9 mouse cellular contexts compared by ENCODE assay signal in genomic region chr2:75000368-75000796, GRCm38 (mm10).
DNase-seq lines count a peak whose midpoint lies in the region; ATAC-seq and TF ChIP-seq lines count a peak whose summit lies in the region.
"Had no signal": no experiment of that assay in that cellular context is flagged by ENCODE, and none has a peak within 500 bp of the region (broad histone marks: within the 10 kb centered on the region; RNA-seq: fewer than 3 reads in every experiment).

No protein-coding gene starts in this region.

- peak overlapping the region; percentile 17 for H3K4me2 ChIP-seq in limb, embryonic 15.5 days
- no peak overlapping the region for H3K4me2 ChIP-seq in forebrain, embryonic 14.5 days (ENCODE audit: low read length)

- TF ChIP-seq CTCF in thymus, adult 2 months (IDR thresholded peaks at IDR 0.05; ENCODE audit: borderline replicate concordance, control insufficient read depth, extremely low read depth, insufficient read depth, low read length, poor library complexity), result no peak

- peaks cover 72% of the 10 kb centered on the region for H3K27me3 ChIP-seq in limb, embryonic 15.5 days
- H3K27me3 ChIP-seq in thymus, adult 2 months (ENCODE audit: control insufficient read depth, insufficient read depth, low read length), result no peaks in the 10 kb centered on the region
- H3K27me3 ChIP-seq in forebrain, embryonic 14.5 days (replicated peaks; ENCODE audit: control insufficient read depth, insufficient read depth, low read length), result no peaks in the 10 kb centered on the region

- DNase-seq in urinary bladder, postnatal 25 days (ENCODE audit: low spot score), result peak; percentile 9
- no peak for DNase-seq in urinary bladder, adult 18-20 months (ENCODE audit: low spot score in 2 of 2)
- DNase-seq in gastrocnemius, postnatal 10 days, result peak; percentile 55
- DNase-seq in adrenal gland, adult (ENCODE audit: inconsistent age in 2 of 2, low spot score in 1 of 2), result no peak
- DNase-seq in thymus, adult 2 months, result no peak
- no peak for DNase-seq in forebrain, embryonic 14.5 days (ENCODE audit: low spot score)
- DNase-seq: thymus, postnatal 14 days had no signal

- H3K4me1 ChIP-seq in limb, embryonic 15.5 days, result peaks cover 29% of the 10 kb centered on the region
- no peaks in the 10 kb centered on the region for H3K4me1 ChIP-seq in thymus, adult 2 months (replicated peaks; ENCODE audit: control insufficient read depth, insufficient read depth, low read length)
- 0 out of 2 replicates have a peak, but pooled peaks cover 5% of the 10 kb centered on the region for H3K4me1 ChIP-seq in forebrain, embryonic 14.5 days (ENCODE audit: control insufficient read depth, insufficient read depth, low read length)

- ATAC-seq in limb, embryonic 15.5 days (ENCODE audit: insufficient number of reproducible peaks, low FRiP score, low TSS enrichment, low read depth), result peak; percentile 81
- no peak for ATAC-seq in forebrain, embryonic 14.5 days
- ATAC-seq: activated CD4-positive, CD25-positive, alpha-beta regulatory T cell, adult 4 months had no signal

- TF ChIP-seq POLR2A in thymus, adult 2 months (IDR thresholded peaks at IDR 0.05; ENCODE audit: control insufficient read depth, extremely low read depth, insufficient read depth, low read length, poor library complexity), result no peak

- no peak overlapping the region for H3K9ac ChIP-seq in limb, embryonic 15.5 days
- no peak overlapping the region for H3K9ac ChIP-seq in forebrain, embryonic 14.5 days (ENCODE audit: low read length)

- H3K27ac ChIP-seq in limb, embryonic 15.5 days, result 0 out of 2 replicates have a peak overlapping the region, but pooled peaks have one; percentile 29
- no peak overlapping the region for H3K27ac ChIP-seq in thymus, adult 2 months (ENCODE audit: control insufficient read depth, insufficient read depth, low read length)
- H3K27ac ChIP-seq in forebrain, embryonic 14.5 days (ENCODE audit: low read depth, low read length), result no peak overlapping the region

- 7% methylated on average over 10 of the region's 10 CpGs for WGBS in limb, embryonic 15.5 days
- WGBS in thymus, adult 2 months, result 89% methylated on average over 10 of the region's 10 CpGs
- 59% methylated on average over 10 of the region's 10 CpGs for WGBS in forebrain, embryonic 14.5 days

- no peaks in the 10 kb centered on the region for H3K9me3 ChIP-seq in limb, embryonic 15.5 days
- H3K9me3 ChIP-seq in forebrain, embryonic 14.5 days (replicated peaks; ENCODE audit: control insufficient read depth, low read length), result no peaks in the 10 kb centered on the region

- H3K4me3 ChIP-seq in limb, embryonic 15.5 days, result no peak overlapping the region
- no peak overlapping the region for H3K4me3 ChIP-seq in thymus, adult 2 months (ENCODE audit: control insufficient read depth, insufficient read depth, low read length)
- H3K4me3 ChIP-seq in forebrain, embryonic 14.5 days (ENCODE audit: low read depth, low read length), result no peak overlapping the region

- H3K36me3 ChIP-seq in limb, embryonic 15.5 days, result no peaks in the 10 kb centered on the region
- no peaks in the 10 kb centered on the region for H3K36me3 ChIP-seq in thymus, adult 2 months (ENCODE audit: control insufficient read depth, insufficient read depth, low read length)
- H3K36me3 ChIP-seq in forebrain, embryonic 14.5 days (ENCODE audit: control insufficient read depth, insufficient read depth, low read length), result no peaks in the 10 kb centered on the region

Comparison
In these comparisons a context has a peak if more than half of its experiments do, and no peak if none do; other contexts are left out.
1. DNase-seq: peak in urinary bladder, postnatal 25 days (single experiment) and gastrocnemius, postnatal 10 days (single experiment); none in urinary bladder, adult 18-20 months (0 of 2), adrenal gland, adult (0 of 2), thymus, adult 2 months (single experiment) and forebrain, embryonic 14.5 days (single experiment).